Mouse (Mus musculus): Measurements from ENCODE around the gene Lgmn.

Gene Lgmn

DNA sequence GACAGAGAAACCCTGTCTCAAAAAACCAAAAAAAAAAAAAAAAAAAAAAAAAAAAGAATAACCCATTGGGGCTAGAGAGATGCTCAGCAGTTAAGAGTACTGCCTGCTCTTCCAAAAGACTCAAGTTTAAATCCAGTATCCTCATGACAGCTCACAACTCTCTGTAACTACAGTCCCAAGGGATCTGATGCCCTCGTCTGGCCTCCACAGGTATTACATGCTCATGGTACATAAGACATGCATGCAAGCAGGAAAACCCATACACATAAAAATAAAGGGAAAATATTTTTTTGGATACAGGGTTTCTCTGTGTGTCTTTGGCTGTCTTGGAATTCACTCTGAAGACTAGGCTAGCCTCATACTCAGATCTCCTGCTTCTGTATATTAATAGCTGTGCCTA, 93.1 kb downstream of the Lgmn start:
- no peak for DNase-seq (ENCODE audit: low spot score)

DNA sequence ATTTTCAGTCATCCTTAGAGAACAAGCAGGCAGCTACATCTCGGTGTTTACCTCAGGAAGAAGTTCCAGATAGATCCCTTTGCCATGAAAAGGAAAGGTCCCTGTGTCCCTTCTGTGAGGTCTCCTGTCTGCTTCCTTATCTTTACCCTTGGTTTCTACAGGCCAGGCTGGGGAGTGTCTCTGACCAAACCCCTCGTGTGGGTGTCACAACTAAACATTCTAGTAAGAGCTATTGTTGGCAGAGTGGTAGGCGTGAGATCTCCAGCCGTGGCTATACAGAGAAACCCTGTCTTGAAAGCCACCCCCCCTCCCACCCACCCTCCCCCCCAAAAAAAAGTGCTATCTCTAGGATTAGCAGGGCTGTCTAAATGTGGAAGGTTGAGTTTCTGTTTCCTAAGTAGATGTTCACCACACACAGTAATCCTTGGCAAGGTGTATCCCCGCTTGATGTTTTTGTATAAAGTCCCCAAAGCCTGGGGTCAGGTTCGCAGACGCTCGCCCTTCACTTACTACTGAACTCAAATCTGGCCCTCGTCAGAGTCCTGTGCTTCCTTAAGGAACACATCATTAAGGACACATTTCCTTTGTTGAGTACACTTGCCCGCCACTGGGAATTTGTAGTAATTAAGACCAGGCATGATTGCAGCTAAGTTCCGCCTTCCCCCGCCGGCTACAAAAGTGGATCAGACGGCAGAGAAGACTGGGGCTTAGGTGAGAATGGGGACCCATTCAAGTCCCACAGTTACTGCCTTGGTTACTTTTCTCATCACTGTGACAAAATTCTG, 94.4 kb downstream of the Lgmn start:
- DNase-seq (ENCODE audit: low spot score), result no peak
